Mouse (Mus musculus): ENCODE results near the gene Rhot2. TPM values are rescaled to one million over a fixed set of nuclear protein-coding genes. Genes with fewer than 3 reads are reported as not detected.

The Rhot2 gene
- 46.7 and 73.7 TPM in 2 replicates for polyA plus RNA-seq (2012; rRNA removed)

GRCm38 (mm10) chr17:25844396-25844901 is at the start of gene Rhot2:
TSS of gene Rhot2 (minus strand) at chr17:25844851.

GRCm38 (mm10) chr17:25880196-25880910 is 35.7 kb upstream of the Rhot2 start, which contains the start of gene Wfikkn1:
TSS of gene Wfikkn1 (minus strand) at chr17:25880858.

GRCm38 (mm10) chr17:25874721-25875170 is 30.1 kb upstream of the Rhot2 start, which contains the start of gene Mettl26:
TSS of gene Mettl26 (plus strand) at chr17:25875074.

GRCm38 (mm10) chr17:25868601-25869191 is 24.0 kb upstream of the Rhot2 start, which contains the start of gene Mcrip2:
TSS of gene Mcrip2 (minus strand) at chr17:25868764.

GRCm38 (mm10) chr17:25860832-25861703 is 16.4 kb upstream of the Rhot2 start, which contains the start of gene Wdr90:
TSS of gene Wdr90 (minus strand) at chr17:25861501.

GRCm38 (mm10) chr17:25841117-25841880 is 3.4 kb downstream of the Rhot2 start, which contains the start of gene Gm20683:
TSS of gene Gm20683 (minus strand) at chr17:25841763.

GRCm38 (mm10) chr17:25837076-25837410 is 7.6 kb downstream of the Rhot2 start, which contains the start of gene Rhbdl1:
TSS of gene Rhbdl1 (minus strand) at chr17:25837295.

GRCm38 (mm10) chr17:25833291-25833663 is 11.4 kb downstream of the Rhot2 start, which contains the start of gene Stub1:
TSS of gene Stub1 (minus strand) at chr17:25833404.

GRCm38 (mm10) chr17:25828712-25829557 is 15.7 kb downstream of the Rhot2 start, which contains the start of gene Jmjd8:
TSS of gene Jmjd8 (plus strand) at chr17:25828867.

GRCm38 (mm10) chr17:25823452-25823851 is 21.2 kb downstream of the Rhot2 start, which contains the start of gene Wdr24:
TSS of gene Wdr24 (plus strand) at chr17:25823627.

GRCm38 (mm10) chr17:25808789-25809605 is 35.7 kb downstream of the Rhot2 start, which contains the start of gene Fbxl16:
TSS of gene Fbxl16 (plus strand) at chr17:25809085.

GRCm38 (mm10) chr17:25796951-25797369 is 47.7 kb downstream of the Rhot2 start, which contains the start of gene Metrn:
TSS of gene Metrn (minus strand) at chr17:25797136.

GRCm38 (mm10) chr17:25795609-25796092 is 49.0 kb downstream of the Rhot2 start, which contains the start of gene AC134908.4:
TSS of gene AC134908.4 (minus strand) at chr17:25795659.

GRCm38 (mm10) chr17:25792615-25793014 is 52.0 kb downstream of the Rhot2 start, which contains the start of gene Fam173a:
TSS of gene Fam173a (minus strand) at chr17:25792901.

Other genes with a start within 250 kb of the Rhot2 start
- 0.09 and 0.11 TPM in 2 replicates for gene Gng13, start 127.7 kb downstream of the Rhot2 start, polyA plus RNA-seq (2012; rRNA removed)
- 3.3 TPM in 2 replicates for gene Chtf18, start 117.4 kb downstream of the Rhot2 start, polyA plus RNA-seq (2012; rRNA removed)
- 22.5 and 24.8 TPM in 2 replicates for gene Rpusd1, start 117.2 kb downstream of the Rhot2 start, polyA plus RNA-seq (2012; rRNA removed)
- gene Mslnl, start 108.8 kb downstream of the Rhot2 start, polyA plus RNA-seq (2012; rRNA removed) = 0.24 and 0.38 TPM in 2 replicates
- 3.5 and 10.2 TPM in 2 replicates for gene Msln, start 90.5 kb downstream of the Rhot2 start, polyA plus RNA-seq (2012; rRNA removed)
- 7.1 and 8.7 TPM in 2 replicates for gene Narfl, start 71.1 kb downstream of the Rhot2 start, polyA plus RNA-seq (2012; rRNA removed)
- 31.2 and 41.5 TPM in 2 replicates for gene Haghl, start 59.2 kb downstream of the Rhot2 start, polyA plus RNA-seq (2012; rRNA removed)
- gene Ccdc78, start 58.3 kb downstream of the Rhot2 start, polyA plus RNA-seq (2012; rRNA removed) = 0.18 TPM in 1 of 2 replicates, not detected in the other
- 68.2 and 76.3 TPM in 2 replicates for gene Fam173a, start 52.0 kb downstream of the Rhot2 start, polyA plus RNA-seq (2012; rRNA removed)
- gene AC134908.4, start 49.2 kb downstream of the Rhot2 start, polyA plus RNA-seq (2012; rRNA removed) = 0.63 TPM in 1 of 2 replicates, not detected in the other
- gene Metrn, start 47.7 kb downstream of the Rhot2 start, polyA plus RNA-seq (2012; rRNA removed) = 20.0 and 33.4 TPM in 2 replicates
- gene Fbxl16, start 35.8 kb downstream of the Rhot2 start, polyA plus RNA-seq (2012; rRNA removed) = 3.9 TPM in 2 replicates
- gene Wdr24, start 21.2 kb downstream of the Rhot2 start, polyA plus RNA-seq (2012; rRNA removed) = 16.1 and 17.1 TPM in 2 replicates
- 42.8 and 51.7 TPM in 2 replicates for gene Jmjd8, start 16.0 kb downstream of the Rhot2 start, polyA plus RNA-seq (2012; rRNA removed)
- 80.7 and 84.9 TPM in 2 replicates for gene Stub1, start 11.4 kb downstream of the Rhot2 start, polyA plus RNA-seq (2012; rRNA removed)
- 23.2 and 35.2 TPM in 2 replicates for gene Rhbdl1, start 7.6 kb downstream of the Rhot2 start, polyA plus RNA-seq (2012; rRNA removed)
- gene Gm20683, start 3.1 kb downstream of the Rhot2 start, polyA plus RNA-seq (2012; rRNA removed) = 51.3 and 66.3 TPM in 2 replicates
- gene Wdr90, start 16.6 kb upstream of the Rhot2 start, polyA plus RNA-seq (2012; rRNA removed) = 15.9 and 22.1 TPM in 2 replicates
- gene Mcrip2, start 23.9 kb upstream of the Rhot2 start, polyA plus RNA-seq (2012; rRNA removed) = 114 and 227 TPM in 2 replicates
- 87.6 and 135 TPM in 2 replicates for gene Mettl26, start 30.2 kb upstream of the Rhot2 start, polyA plus RNA-seq (2012; rRNA removed)
- gene Wfikkn1, start 36.0 kb upstream of the Rhot2 start, polyA plus RNA-seq (2012; rRNA removed) = 2.3 and 2.7 TPM in 2 replicates
- 32.5 and 35.9 TPM in 2 replicates for gene Rab40c, start 74.9 kb upstream of the Rhot2 start, polyA plus RNA-seq (2012; rRNA removed)
- 54.4 and 60.1 TPM in 2 replicates for gene Pigq, start 100.1 kb upstream of the Rhot2 start, polyA plus RNA-seq (2012; rRNA removed)
- gene Nhlrc4, start 100.1 kb upstream of the Rhot2 start, polyA plus RNA-seq (2012; rRNA removed) = 0.06 TPM in 1 of 2 replicates, not detected in the other
- gene A930017K11Rik, start 107.7 kb upstream of the Rhot2 start, polyA plus RNA-seq (2012; rRNA removed) = 0.09 TPM in 1 of 2 replicates, not detected in the other
- 31.3 and 34.1 TPM in 2 replicates for gene Capn15, start 140.9 kb upstream of the Rhot2 start, polyA plus RNA-seq (2012; rRNA removed)
- 14.1 and 15.5 TPM in 2 replicates for gene Rab11fip3, start 224.7 kb upstream of the Rhot2 start, polyA plus RNA-seq (2012; rRNA removed)
- gene Decr2, start 245.5 kb upstream of the Rhot2 start, polyA plus RNA-seq (2012; rRNA removed) = 5.6 and 7.4 TPM in 2 replicates